Mouse (Mus musculus) spleen, adult 12 weeks (tissue): ENCODE results near the gene Sbpl.
A peak's percentile ranks its signal among the peaks of the same experiment; 100 is the strongest.
"Not testable (repeated sequence)": the region's sequence is repeated elsewhere in the genome, so short reads cannot be mapped to it uniquely, and the experiment has no call there.

Experiments
- DNase-seq: peaks from one replicate; pipeline ENCODE4 v3.0.0; 2022; ENCODE audit warnings: low spot score

The Sbpl gene

GRCm38 (mm10) chr17:23960084-23960738 is 5.1 kb upstream of the Sbpl start:
- peak; percentile 36 for DNase-seq

- not testable (repeated sequence) for DNase-seq
Measured at GRCm38 (mm10) chr17:23950828-23951227, 4.2 kb downstream of the Sbpl start.

GRCm38 (mm10) chr17:23949068-23949467 is 6.0 kb downstream of the Sbpl start:
- no peak for DNase-seq

GRCm38 (mm10) chr17:23947486-23947885 is 7.6 kb downstream of the Sbpl start:
- not testable (repeated sequence) for DNase-seq

GRCm38 (mm10) chr17:23941372-23941771 is 13.7 kb downstream of the Sbpl start, which contains the start of gene Sbp:
Gene Sbp, plus strand, starts transcription at chr17:23941672.
- no peak for DNase-seq

- no peak for DNase-seq
Measured at GRCm38 (mm10) chr17:23931157-23931556, 23.9 kb downstream of the Sbpl start.

GRCm38 (mm10) chr17:23925090-23925493 is 30.0 kb downstream of the Sbpl start:
- DNase-seq, result peak; percentile 22

GRCm38 (mm10) chr17:23924531-23925007 is 30.5 kb downstream of the Sbpl start:
- DNase-seq, result peak; percentile 75

- not testable (repeated sequence) for DNase-seq
Measured at GRCm38 (mm10) chr17:23917158-23917557, 37.9 kb downstream of the Sbpl start, which contains the start of gene Dcpp3. Gene Dcpp3, plus strand, starts transcription at chr17:23917458.
